Mouse (Mus musculus) neutrophil, adult 5-6 weeks (primary cell): ENCODE data around the gene Pbx1. TPM values are rescaled to one million over a fixed set of nuclear protein-coding genes. Genes with fewer than 3 reads are reported as not detected.

Experiments
- ATAC-seq: fragments of 151-379, 151-347 bp; 2 replicates; pipeline ENCODE4 v1.8.0; 2017; ENCODE audit warnings: mild to moderate bottlenecking, moderate TSS enrichment; ENCODE audit not compliant: insufficient number of reproducible peaks, poor library complexity, low FRiP score, severe bottlenecking; ENCODE audit errors: extremely low read depth
- total RNA-seq: library from RNA; stranded (forward); fragments of 200-1000 nt; gene quantifications from 2 replicates; pipeline ENCODE4 v1.2.3, GENCODE M21; 2017

The Pbx1 gene
- total RNA-seq, 1 experiment from 2014 or later = 40.4 TPM

DNA sequence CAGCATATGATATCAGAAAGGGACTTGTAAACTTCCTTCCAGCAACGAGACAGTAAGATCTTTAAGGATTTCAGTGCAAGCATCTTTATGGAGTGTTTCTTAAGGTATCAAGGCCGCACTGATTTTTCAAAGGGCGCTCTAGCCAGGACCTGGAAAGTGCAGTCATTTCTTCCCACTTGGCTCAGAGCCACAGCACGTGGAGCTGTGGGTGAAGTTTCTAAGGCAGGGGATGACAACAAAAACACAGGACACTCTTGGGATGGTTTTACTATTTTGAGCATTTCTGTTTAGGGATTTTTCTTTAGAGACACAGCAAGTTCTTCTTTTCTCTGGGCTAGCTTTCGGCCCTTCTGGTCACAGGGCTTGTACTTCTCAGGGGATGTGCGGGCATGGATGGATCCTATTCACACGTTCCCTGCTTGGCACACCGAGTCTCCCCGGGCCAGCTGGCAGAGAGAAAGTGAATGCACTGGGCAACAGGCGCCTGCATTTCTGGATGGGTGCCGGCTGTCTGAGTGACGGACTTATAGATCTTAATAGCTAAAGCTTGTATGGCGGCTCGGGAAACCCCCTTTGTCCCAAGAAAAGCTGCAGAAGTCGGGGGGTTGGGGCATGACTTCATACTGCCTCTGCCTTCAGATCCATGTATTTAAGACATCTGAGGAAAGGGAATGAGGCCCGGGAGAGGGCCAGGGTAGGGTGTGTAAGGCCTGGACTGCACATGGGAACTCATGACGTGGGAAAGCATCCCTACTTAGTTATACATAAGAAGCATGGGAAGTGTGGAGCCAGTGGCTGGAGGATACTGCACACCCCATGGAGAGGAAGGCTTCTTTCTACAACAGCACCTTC is 215.9 kb downstream of the Pbx1 start:
- ATAC-seq = no peak

DNA sequence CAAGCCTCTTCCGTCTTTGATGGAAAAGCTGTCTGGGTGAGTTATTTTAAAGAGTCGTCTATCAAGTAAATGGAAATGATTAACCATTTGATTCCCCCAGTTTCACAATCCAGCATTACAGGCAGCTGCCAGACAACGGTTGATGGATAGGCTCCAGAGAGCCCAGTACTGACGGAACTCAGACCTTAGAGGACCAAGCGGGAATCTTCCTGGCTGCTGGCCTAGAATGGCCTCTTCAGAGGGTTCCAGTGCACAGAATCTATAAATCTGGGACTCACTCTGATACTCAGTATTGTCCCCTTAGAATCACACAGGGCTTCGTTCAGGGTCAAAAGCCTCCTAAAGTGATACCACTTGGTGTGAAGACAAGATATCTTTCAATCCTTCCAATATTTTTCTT is 216.6 kb downstream of the Pbx1 start:
- no peak for ATAC-seq

DNA sequence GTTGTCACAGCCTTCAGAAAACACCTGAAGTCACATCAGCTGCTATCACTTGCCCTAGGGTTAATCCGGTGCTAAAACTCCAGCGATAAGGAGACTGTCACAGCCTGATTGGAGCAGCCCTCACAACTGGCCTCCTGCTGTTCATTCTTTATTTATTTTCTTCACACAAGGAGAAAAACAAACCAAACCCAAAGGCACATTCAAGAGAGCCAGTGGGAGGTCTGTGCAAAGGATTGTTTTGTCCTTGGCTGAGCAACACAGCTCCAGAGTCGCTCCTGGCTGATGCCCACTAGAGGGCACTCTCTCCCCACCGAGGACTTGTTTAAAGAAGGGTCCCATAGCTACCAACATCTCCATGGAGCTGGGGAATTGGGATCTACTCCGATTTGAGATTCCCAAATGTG is 218.0 kb downstream of the Pbx1 start:
- no peak for ATAC-seq

DNA sequence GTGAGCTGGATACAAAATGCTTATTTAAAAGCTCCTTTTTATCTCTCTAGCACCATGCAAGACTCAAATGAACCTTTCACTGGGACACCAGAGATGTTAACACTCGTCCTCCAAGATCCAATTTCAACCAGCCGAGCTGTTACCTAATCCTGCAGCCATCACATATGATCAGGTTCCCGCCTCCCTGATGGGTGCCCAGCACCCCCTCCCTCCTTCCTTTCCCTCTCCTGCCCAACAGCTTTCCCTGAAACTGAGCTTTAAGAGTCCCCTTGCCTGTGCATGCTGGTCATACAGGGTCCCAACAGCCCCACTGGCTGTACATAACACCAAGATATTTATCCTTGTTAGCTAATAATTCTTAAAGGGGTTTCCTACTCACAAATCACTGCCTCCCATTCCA is 218.5 kb downstream of the Pbx1 start:
- ATAC-seq = no peak

DNA sequence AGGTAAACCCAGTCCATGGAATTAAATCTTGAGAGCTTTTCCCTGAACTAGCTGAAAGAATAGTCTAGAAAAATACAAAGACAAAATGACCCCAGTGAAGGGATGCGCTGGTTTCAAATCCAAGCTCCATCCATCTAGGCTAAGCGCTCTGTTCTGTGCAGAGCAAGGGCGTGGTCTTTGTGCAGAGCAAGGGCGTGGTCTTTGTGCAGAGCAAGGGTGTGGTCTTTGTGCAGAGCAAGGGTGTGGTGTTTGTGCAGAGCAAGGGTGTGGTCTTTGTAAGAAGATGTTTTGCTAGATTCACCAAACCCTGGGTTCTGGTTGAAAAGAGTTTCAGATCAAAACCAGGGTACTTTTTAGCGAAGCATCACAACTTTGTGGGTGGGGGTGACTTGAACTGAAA is 221.7 kb downstream of the Pbx1 start:
- no peak for ATAC-seq

DNA sequence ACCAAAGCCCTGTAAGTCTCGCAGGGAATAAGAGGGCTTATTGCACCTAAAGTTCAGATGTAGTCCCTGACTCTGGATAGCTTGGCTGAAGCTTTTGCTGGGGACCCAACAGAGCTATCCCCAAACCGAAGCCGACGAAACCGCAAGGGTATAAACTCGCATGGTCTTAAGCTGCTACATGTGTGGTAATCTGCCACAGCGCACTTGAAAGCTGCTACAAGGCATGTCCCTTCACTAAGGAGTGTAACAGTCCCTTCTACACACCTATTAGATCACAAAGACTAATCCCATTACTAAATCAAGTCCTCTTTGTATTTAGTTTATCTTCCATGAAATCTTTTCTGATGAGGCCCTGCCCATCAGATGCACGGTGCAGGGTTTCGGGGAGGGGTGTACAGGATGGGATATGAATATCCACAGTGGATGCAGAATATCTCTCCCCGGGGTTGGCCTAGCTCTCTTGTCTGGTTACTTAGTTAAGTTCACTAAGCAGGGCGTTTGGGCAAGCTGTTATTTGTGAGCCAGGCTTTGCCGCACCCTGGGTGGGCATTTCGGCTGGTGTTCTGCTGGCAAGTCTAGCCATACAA is 231.4 kb downstream of the Pbx1 start:
- no peak for ATAC-seq

DNA sequence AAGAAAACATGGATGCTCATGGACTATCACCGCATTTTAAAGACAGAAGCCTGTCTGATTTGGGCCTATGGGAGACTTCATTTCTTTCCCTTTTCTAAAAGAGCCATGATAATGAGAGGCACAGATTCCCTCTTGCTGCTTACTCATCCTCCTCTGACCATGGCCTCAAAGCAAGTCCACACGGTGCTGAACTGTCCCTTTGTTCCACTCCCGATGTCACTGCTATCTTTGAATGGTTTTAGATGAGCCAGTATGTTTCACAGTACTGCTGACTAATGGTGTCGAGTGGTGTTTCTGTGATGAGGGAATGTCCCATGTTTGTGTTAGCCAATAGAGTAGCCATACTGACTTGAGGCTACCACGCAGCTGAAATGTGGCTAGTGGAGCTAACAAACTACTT is 233.8 kb downstream of the Pbx1 start:
- ATAC-seq = no peak

DNA sequence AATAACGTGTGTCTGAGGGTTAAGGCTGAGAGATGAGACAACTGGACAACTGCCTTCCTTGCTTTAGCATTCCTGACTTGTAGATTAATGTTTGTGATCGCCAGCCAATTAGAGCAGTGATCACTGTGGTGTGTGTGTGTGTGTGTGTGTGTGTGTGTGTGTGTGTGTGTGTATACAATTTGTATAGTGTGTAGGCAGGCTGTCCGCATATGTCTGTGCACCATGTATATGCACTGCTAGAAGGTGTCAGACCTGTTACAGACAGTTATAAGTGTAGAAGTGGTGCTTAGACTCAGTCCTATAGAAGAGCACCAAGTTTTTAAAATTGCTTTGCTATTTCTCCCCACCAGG is 234.2 kb downstream of the Pbx1 start:
- ATAC-seq = no peak

DNA sequence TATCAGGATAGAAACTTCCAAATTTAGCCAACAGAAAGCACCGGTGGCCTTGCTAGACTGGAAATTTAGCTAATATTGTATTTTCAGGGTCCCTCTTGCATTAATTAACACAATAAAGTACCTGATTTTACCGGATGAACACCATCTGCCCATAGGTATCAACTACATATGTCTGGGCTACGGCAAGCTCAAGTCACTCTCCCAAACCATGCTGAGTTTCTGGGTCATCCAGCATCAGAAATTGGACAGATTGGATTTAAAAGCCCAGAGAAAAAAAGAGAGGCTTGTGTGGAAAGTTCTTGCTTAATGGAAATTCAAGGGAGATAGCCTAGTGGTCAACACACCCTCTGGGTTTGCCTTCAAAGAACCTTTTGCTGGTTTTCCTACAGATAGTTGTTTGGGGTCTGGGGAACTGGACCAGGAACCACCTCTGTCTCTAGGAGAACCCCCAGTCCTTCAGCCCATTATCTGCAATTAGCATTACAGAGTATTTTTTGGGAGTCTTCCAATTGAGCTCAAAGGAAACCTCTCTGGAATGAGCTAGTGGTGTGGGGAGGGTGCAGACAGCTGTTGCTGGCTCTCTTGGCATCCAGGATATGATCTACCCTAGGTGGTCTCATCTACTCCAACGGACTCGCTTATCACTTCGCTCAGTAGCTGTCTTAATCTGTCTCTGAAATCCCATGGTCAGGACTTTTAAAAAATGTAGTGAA is 234.7 kb downstream of the Pbx1 start:
- ATAC-seq = no peak

DNA sequence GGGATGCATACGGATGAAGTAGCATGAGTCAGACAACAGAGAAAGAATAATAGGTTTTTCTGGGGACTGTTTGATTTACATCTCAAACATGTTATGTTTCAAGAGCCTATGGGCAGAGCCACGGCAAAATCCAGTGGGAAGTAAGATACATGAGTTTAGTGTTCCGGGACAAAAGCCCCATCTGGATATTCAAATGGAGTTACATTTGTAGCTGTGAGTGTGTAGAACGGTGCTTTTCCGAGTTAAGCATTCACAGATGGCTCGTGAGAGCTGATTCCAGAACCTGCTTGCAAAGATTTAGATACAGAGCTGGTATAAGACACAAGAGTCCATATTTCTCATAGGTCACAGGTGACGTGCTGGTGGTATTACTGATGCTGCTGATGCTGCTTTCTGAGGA is 238.7 kb downstream of the Pbx1 start:
- no peak for ATAC-seq

DNA sequence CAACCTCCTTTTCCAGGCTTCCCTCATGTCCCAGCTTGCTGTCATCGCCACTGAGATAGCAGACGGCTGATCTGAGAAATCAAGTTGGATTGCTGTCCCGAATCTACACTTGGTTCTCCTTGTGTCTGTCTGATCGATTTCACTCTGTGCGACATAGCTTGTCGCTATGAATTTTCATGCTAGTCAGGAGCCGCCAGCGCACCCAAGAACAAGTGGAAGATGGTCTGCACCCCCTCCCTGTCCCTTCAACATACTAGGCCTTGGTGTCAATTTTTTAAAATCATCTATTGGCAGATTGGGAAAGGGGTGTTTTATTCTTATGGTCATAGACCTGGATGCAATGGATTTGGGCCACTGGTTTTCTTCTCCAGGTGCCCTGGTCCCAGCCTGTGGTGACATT is 249.3 kb downstream of the Pbx1 start:
- no peak for ATAC-seq

DNA sequence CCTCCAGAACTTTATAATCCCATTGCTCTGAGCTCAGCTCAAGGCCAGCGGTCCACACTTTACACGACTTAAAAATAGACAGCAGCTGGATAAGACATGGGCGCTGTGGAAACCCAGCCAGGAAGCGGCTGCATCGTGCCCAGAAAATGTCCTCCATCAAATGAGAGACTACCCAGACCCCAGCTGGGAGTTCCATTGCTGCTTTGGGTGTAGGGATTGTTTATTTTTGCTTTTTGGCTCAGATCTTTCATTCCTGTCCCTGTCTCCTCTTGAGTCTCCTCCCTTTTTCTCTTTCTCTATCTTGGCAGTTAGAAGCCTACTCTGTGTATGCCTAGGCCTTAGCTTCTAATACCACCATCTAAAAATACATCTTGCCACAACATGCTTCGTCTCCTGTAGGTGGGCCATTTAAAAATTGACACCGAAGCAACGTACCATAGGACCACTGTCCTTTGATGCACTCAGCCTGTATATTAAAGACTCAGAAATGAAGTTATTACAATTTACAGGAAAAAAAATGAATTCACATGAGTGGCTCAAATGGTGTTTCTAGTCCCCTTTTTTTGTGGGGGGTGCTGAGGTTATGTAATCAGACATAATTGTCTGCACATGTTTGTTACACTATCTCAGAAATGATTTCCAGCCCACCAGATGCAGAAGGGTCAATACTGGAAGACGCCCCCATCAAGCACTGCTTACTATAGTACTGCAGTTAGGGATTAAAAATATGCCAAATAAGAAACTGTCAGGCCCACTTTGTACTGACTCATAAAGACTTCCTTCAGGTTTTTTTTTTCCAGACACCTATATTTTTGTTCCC is 251.2 kb downstream of the Pbx1 start:
- ATAC-seq = no peak

DNA sequence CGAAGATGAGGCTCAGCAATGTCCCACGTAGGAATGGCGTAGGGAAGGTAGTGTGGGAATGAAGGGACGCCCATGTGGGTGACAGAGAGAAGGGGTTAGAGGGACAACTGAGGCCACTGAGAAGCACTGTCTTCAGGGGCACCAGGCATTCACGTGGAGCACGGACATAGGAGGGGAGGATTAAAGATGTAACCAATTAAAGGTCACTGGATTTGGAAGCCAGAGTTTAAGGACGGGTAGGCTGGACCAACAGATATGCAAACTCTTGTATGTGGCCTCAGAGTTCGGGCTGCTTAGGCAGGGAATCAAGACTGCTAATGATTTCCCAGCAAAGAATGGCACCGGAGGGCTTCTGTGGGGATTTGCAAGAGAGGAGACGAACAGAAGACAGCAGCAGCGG is 252.4 kb downstream of the Pbx1 start:
- no peak for ATAC-seq

DNA sequence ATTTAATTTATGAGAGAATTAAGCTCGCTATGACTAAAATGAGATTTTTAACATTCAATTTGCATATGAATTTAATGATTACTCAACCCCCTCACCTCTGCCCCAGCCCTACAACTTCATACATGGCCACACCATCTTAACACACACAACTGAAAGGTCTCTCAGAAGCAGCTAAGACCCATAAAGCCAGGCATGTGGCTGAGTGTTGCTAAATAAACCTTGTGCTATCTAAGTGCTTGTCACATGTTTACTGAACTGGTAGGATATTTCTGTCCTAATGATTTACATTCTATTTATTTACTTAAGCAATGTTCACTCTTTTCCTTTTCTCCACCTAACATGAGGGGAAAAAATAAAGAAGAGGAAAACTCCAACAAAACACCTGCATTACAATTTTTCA is 253.5 kb downstream of the Pbx1 start:
- ATAC-seq = no peak

DNA sequence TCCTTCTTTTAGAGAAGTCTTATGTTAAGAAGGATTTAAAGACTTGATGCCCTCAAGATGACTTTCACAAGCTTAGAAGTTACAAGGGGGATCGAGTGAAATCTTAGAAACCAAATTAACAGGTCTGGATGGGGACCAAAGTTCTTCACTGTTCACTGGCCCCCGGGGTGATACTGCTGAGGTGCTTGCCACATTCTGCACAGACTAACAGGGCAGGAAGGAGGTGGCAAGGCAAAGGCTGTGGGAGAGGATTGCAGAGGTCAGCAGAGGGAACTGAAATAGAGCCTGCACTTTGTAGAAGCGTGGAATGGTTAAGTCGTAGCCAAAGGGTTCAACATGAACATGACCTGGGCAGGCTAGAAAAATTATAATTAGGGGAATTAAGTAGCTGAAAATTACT is 256.5 kb downstream of the Pbx1 start:
- ATAC-seq = no peak

DNA sequence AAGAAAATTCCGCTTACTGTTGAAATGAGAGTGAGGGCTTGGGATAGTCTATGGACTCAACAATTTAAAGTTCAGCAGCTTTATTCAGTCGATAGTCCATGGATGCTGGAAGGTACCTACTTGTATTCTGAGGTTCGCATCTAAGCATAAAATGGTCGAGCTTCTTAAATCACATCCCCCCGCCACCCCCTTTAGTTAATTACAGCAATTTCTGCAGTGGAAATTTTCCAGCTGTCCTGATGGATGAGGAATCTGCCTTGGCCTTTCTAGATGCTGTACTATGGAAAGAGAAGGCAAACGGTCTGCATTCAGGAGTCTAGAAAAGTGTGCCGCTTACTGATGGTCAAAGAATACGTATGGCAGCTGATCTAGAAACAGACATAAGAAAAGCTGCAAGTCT is 262.3 kb downstream of the Pbx1 start:
- no peak for ATAC-seq

DNA sequence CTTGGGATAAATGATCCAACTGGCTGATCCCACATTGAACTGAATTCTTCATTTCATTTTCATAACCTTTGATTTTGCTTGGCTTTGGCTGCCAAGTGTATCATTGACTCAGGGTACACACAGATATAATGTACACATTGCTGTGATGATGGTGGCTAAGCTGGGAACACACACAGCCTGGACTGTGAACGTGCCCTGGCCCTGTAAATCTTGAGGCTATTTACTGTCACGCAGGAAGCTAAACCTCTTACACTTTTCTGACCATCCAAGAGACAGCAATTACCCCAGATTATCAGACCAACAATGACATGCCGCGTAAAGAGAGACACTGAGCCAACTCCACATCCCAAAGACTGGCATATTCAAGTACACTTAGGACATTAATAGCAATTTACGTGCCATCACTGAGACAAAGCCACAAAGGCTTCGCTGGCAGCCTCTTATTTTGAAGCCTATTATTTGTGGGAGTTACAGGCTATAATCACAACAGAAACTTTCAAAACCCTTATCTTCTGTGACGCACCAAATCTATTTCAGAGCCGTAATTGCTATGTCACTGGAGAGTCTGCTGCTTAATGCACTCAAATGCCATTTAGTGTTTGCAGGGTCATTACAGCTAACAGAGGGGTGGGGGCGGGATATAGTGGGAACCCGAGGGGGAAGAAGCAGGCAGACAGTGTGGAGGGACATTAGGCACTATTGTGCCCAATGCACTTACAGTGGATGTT is 262.9 kb downstream of the Pbx1 start:
- ATAC-seq = no peak

DNA sequence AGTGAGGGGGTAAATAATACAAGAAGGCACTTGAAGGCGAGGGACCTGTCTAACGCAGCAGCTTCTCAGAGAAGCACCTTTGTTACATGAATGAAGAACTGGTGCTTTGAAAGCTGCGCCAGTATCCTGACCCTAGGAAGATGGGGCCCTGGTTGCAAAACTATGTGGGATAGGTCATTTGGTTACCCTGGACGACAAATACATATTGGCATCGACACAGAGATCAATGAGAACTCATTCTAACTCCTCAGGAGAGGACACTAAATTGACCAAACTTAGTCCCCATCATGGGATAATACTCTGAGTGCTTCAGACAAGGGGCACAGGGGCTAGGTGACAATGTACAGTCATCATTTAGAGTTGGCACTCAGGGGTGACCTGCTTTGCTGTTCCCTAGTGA is 264.3 kb downstream of the Pbx1 start:
- no peak for ATAC-seq

DNA sequence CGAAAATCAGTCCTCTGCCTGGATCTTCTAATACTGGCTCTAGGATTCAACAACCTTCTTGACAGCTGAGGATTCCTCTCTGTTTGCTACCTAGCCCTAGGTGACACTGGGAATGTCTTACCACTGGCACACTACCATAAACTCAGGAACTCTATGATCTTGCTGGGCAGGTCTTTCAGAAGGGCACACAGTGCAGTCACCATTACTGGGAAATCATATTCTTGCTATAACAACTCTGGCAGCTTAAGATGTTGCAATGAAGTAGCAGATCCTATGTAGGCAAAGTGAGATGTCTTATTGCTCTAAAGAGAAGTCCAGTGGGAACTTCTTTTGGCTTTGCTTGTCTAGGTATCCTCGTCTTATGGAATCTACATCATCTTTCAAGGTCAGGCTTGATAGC is 265.2 kb downstream of the Pbx1 start:
- ATAC-seq = no peak
